Comparison of ENCODE assay signal across 8 mouse cellular contexts in genomic region chr7:116335133-116335532, GRCm38 (mm10). TPM values are rescaled to one million over a fixed set of nuclear protein-coding genes. Genes with fewer than 3 reads are reported as not detected.
DNase-seq lines count a peak whose midpoint lies in the region; ATAC-seq and TF ChIP-seq lines count a peak whose summit lies in the region.

No protein-coding gene starts in this region.

- intact Hi-C loops in left cerebral cortex, postnatal 4 days (cut with DNase I), result loop anchor here (10.0 kb wide), 1 partner anchor 180 kb away; no protein-coding TSS in a partner anchor

- peaks cover 64% of the 10 kb centered on the region for H3K36me3 ChIP-seq in forebrain, embryonic 10.5 days (replicated peaks)
- H3K36me3 ChIP-seq in forebrain, embryonic 11.5 days (ENCODE audit: control insufficient read depth, insufficient read depth, low read length), result peaks cover 4% of the 10 kb centered on the region
- H3K36me3 ChIP-seq in liver, embryonic 12.5 days, result peaks cover 43% of the 10 kb centered on the region

- no peak overlapping the region for H3K27ac ChIP-seq in forebrain, embryonic 10.5 days
- no peak overlapping the region for H3K27ac ChIP-seq in forebrain, embryonic 11.5 days (ENCODE audit: low read depth, low read length)
- H3K27ac ChIP-seq in embryonic fibroblast, embryonic 13.5 days (ENCODE audit: insufficient read depth, low read length), result peak overlapping the region; percentile 6; the same call in 1 of the 2 replicates
- H3K27ac ChIP-seq in liver, embryonic 12.5 days, result peak overlapping the region; percentile 90

- H3K9ac ChIP-seq in forebrain, embryonic 11.5 days (ENCODE audit: low read length), result no peak overlapping the region
- H3K9ac ChIP-seq in liver, embryonic 12.5 days, result peak overlapping the region; percentile 95

- no peak for DNase-seq in forebrain, embryonic 10.5 days (ENCODE audit: extremely low spot score, low spot score)
- DNase-seq in forebrain, embryonic 11.5 days (ENCODE audit: low spot score), result no peak
- DNase-seq in 3T3-L1 (ENCODE audit: low read depth, low spot score), result peak; percentile 21
- DNase-seq in adrenal gland, adult 2 months, result no peak
- no peak for DNase-seq in layer of hippocampus, adult 8-10 months (ENCODE audit: low spot score in 2 of 2)
- no peak for DNase-seq in left cerebral cortex, postnatal 4 days

- no peak for ATAC-seq in forebrain, embryonic 11.5 days (replicated peaks; ENCODE audit: low FRiP score)
- no peak for ATAC-seq in liver, embryonic 12.5 days

- no peak for TF ChIP-seq POLR2A in embryonic fibroblast, embryonic 13.5 days (IDR thresholded peaks at IDR 0.05; ENCODE audit: low read depth, low read length)

- H3K27me3 ChIP-seq in forebrain, embryonic 10.5 days (ENCODE audit: poor library complexity, severe bottlenecking), result no peaks in the 10 kb centered on the region
- no peaks in the 10 kb centered on the region for H3K27me3 ChIP-seq in forebrain, embryonic 11.5 days (ENCODE audit: control insufficient read depth, insufficient read depth, low read length)
- H3K27me3 ChIP-seq in liver, embryonic 12.5 days (replicated peaks), result no peaks in the 10 kb centered on the region

- H3K4me1 ChIP-seq in forebrain, embryonic 10.5 days, result peaks cover 27% of the 10 kb centered on the region
- peaks cover 5% of the 10 kb centered on the region; the same call in 1 of the 2 replicates for H3K4me1 ChIP-seq in forebrain, embryonic 11.5 days (replicated peaks; ENCODE audit: control insufficient read depth, insufficient read depth, low read length)
- no peaks in the 10 kb centered on the region for H3K4me1 ChIP-seq in embryonic fibroblast, embryonic 13.5 days (ENCODE audit: control insufficient read depth, insufficient read depth, low read length)
- H3K4me1 ChIP-seq in liver, embryonic 12.5 days, result peaks cover 40% of the 10 kb centered on the region

- no peaks in the 10 kb centered on the region for H3K9me3 ChIP-seq in forebrain, embryonic 10.5 days
- H3K9me3 ChIP-seq in forebrain, embryonic 11.5 days (ENCODE audit: control insufficient read depth, low read length), result no peaks in the 10 kb centered on the region
- H3K9me3 ChIP-seq in liver, embryonic 12.5 days (replicated peaks), result no peaks in the 10 kb centered on the region

- TF ChIP-seq CTCF in embryonic fibroblast, embryonic 13.5 days (IDR thresholded peaks at IDR 0.05; ENCODE audit: borderline replicate concordance, insufficient read depth, low read length), result no peak

- no peak overlapping the region for H3K4me2 ChIP-seq in forebrain, embryonic 11.5 days (ENCODE audit: low read depth, low read length, severe bottlenecking)
- peak overlapping the region; percentile 76 for H3K4me2 ChIP-seq in liver, embryonic 12.5 days

- 91% methylated on average over 6 of the region's 6 CpGs for WGBS in forebrain, embryonic 10.5 days
- WGBS in forebrain, embryonic 11.5 days, result 86% methylated on average over 6 of the region's 6 CpGs
- WGBS in liver, embryonic 12.5 days (ENCODE audit: insufficient replicate concordance), result 61% methylated on average over 6 of the region's 6 CpGs

- peak overlapping the region; percentile 92 for H3K4me3 ChIP-seq in forebrain, embryonic 10.5 days
- no peak overlapping the region for H3K4me3 ChIP-seq in forebrain, embryonic 11.5 days (ENCODE audit: low read depth, low read length)
- peak overlapping the region; percentile 59 for H3K4me3 ChIP-seq in embryonic fibroblast, embryonic 13.5 days (ENCODE audit: insufficient read depth, low read length)
- peak overlapping the region; percentile 86 for H3K4me3 ChIP-seq in liver, embryonic 12.5 days

RNA-seq across cellular contexts. Expression of gene Rps13, which starts 1.1 kb away (rescaled TPM):
- 830 and 840 TPM in 2 replicates for polyA plus RNA-seq in forebrain, embryonic 10.5 days (2016; fragmentation: Nextera tagmentation; extraction: Ambion mirVana)
- 691 and 697 TPM in 2 replicates for polyA plus RNA-seq in forebrain, embryonic 11.5 days (2014; fragmentation: Nextera tagmentation; extraction: Ambion mirVana)
- polyA plus RNA-seq in embryonic fibroblast, embryonic 13.5 days (2011; ENCODE audit: insufficient read length, low read depth, missing spikeins), result 289 and 566 TPM in 2 replicates
- 786 and 821 TPM in 2 replicates for polyA plus RNA-seq in liver, embryonic 12.5 days (2016; fragmentation: Nextera tagmentation; extraction: Ambion mirVana)
- 100 to 1,000 TPM; 360 to 462 TPM for total RNA-seq in adrenal gland, adult 2 months (2021)
- polyA plus RNA-seq in adrenal gland, adult 2 months (2012; rRNA removed), result 52.8 and 81.0 TPM in 2 replicates
- 100 to 1,000 TPM; 196 to 267 (median 243) TPM for total RNA-seq in layer of hippocampus, adult 8-10 months (2022)
- 100 to 1,000 TPM; 355 to 388 TPM for total RNA-seq in left cerebral cortex, postnatal 4 days (2021)

RNA-seq across cellular contexts. Expression of gene Plekha7, which starts 27.0 kb away (rescaled TPM):
- polyA plus RNA-seq in forebrain, embryonic 10.5 days (2016; fragmentation: Nextera tagmentation; extraction: Ambion mirVana), result 27.7 and 28.3 TPM in 2 replicates
- polyA plus RNA-seq in forebrain, embryonic 11.5 days (2014; fragmentation: Nextera tagmentation; extraction: Ambion mirVana), result 16.1 and 17.9 TPM in 2 replicates
- polyA plus RNA-seq in embryonic fibroblast, embryonic 13.5 days (2011; ENCODE audit: insufficient read length, low read depth, missing spikeins), result 3.0 and 5.8 TPM in 2 replicates
- 3.6 TPM in 2 replicates for polyA plus RNA-seq in liver, embryonic 12.5 days (2016; fragmentation: Nextera tagmentation; extraction: Ambion mirVana)
- total RNA-seq in adrenal gland, adult 2 months (2021), result 10 to 100 TPM; 10.2 to 22.1 TPM
- 16.7 and 20.7 TPM in 2 replicates for polyA plus RNA-seq in adrenal gland, adult 2 months (2012; rRNA removed)
- 10 to 100 TPM; 25.0 to 31.5 (median 26.4) TPM for total RNA-seq in layer of hippocampus, adult 8-10 months (2022)
- total RNA-seq in left cerebral cortex, postnatal 4 days (2021), result 10 to 100 TPM; 13.7 to 16.1 TPM

Comparison
In these comparisons a context has a peak if more than half of its experiments do, and no peak if none do; other contexts are left out.
1. H3K27ac ChIP-seq: peak in embryonic fibroblast, embryonic 13.5 days (single experiment) and liver, embryonic 12.5 days (single experiment); none in forebrain, embryonic 10.5 days (single experiment) and forebrain, embryonic 11.5 days (single experiment).